Mouse (Mus musculus): Measurements from ENCODE around the gene 1700017D01Rik. TPM values are rescaled to one million over a fixed set of nuclear protein-coding genes. Genes with fewer than 3 reads are reported as not detected.
"Not testable (repeated sequence)": the region's sequence is repeated elsewhere in the genome, so short reads cannot be mapped to it uniquely, and the experiment has no call there.

1700017D01Rik gene
- polyA plus RNA-seq, 1 experiment from 2014 or later, result not detected

GRCm38 (mm10) chr19:11101880-11102279, 28.8 kb downstream of the 1700017D01Rik start:
- H3K4me1 ChIP-seq (ENCODE audit: control insufficient read depth, insufficient read depth, low read length), result no peaks in the 10 kb centered on the region
- H3K4me3 ChIP-seq (ENCODE audit: low read length), result no peak overlapping the region
- no peak overlapping the region for H3K4me2 ChIP-seq (ENCODE audit: low read depth, low read length)
- no peaks in the 10 kb centered on the region for H3K36me3 ChIP-seq (ENCODE audit: control insufficient read depth, insufficient read depth, low read length)
- WGBS, result 78% methylated on average over 1 of the region's 1 CpGs
- no peaks in the 10 kb centered on the region for H3K27me3 ChIP-seq (replicated peaks; ENCODE audit: control insufficient read depth, insufficient read depth, low read length)
- no peak for ATAC-seq
- no peaks in the 10 kb centered on the region for H3K9me3 ChIP-seq (ENCODE audit: control insufficient read depth, low read length)
- no peak overlapping the region for H3K27ac ChIP-seq (ENCODE audit: low read length)
- no peak overlapping the region for H3K9ac ChIP-seq (ENCODE audit: low read depth, low read length)

- no peak overlapping the region for H3K4me2 ChIP-seq (ENCODE audit: low read depth, low read length)
- no peak overlapping the region for H3K4me3 ChIP-seq (ENCODE audit: low read length)
- no peaks in the 10 kb centered on the region for H3K9me3 ChIP-seq (ENCODE audit: control insufficient read depth, low read length)
- no peaks in the 10 kb centered on the region for H3K36me3 ChIP-seq (ENCODE audit: control insufficient read depth, insufficient read depth, low read length)
- no peak overlapping the region for H3K27ac ChIP-seq (ENCODE audit: low read length)
- H3K27me3 ChIP-seq (replicated peaks; ENCODE audit: control insufficient read depth, insufficient read depth, low read length), result no peaks in the 10 kb centered on the region
- H3K9ac ChIP-seq (ENCODE audit: low read depth, low read length), result no peak overlapping the region
- H3K4me1 ChIP-seq (ENCODE audit: control insufficient read depth, insufficient read depth, low read length), result no peaks in the 10 kb centered on the region
- no peak for ATAC-seq
- 76% methylated on average over 3 of the region's 3 CpGs for WGBS
These were observed 32.3 kb downstream of the 1700017D01Rik start for GRCm38 (mm10) chr19:11098401-11098800.

GRCm38 (mm10) chr19:11092131-11092530, 38.5 kb downstream of the 1700017D01Rik start:
- H3K9me3 ChIP-seq (ENCODE audit: control insufficient read depth, low read length); H3K27ac ChIP-seq (ENCODE audit: low read length); H3K36me3 ChIP-seq (ENCODE audit: control insufficient read depth, insufficient read depth, low read length); H3K27me3 ChIP-seq (replicated peaks; ENCODE audit: control insufficient read depth, insufficient read depth, low read length); H3K9ac ChIP-seq (ENCODE audit: low read depth, low read length); H3K4me1 ChIP-seq (ENCODE audit: control insufficient read depth, insufficient read depth, low read length): not testable (repeated sequence)
- Histone ChIP-seq H3K4me2 (ENCODE audit: low read depth, low read length) (peak overlapping the region; percentile 67), H3K4me3 (ENCODE audit: low read length) (peak overlapping the region; percentile 44)
- ATAC-seq, result peak; percentile 77
- WGBS, result 3% methylated on average over 50 of the region's 50 CpGs

DNA sequence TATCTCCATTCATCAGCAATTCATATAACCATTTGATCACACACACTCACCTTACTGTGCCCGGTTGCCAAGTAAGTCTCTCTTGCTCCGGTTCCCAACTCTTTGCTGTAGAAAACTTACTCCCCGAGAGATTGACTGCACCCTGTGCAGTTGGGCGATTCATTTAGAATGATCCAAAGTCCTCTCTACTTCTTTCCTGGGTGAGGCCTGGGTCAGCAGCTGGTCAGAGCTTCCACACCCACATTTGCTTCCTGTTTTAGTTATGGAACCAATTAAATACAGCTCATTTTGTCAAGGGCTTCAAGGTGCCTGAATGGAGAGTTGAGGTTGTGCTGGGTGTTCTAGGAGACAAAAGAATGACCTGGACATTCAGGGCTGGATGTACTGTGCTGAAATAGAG, 49.7 kb downstream of the 1700017D01Rik start, which contains the start of gene Ms4a8a:
TSS of gene Ms4a8a (minus strand) at position 169 of the 400 bp plus-strand sequence.
- ATAC-seq, result peak; percentile 92
- WGBS, result 62% methylated on average over 4 of the region's 4 CpGs
- Histone ChIP-seq H3K4me2 (ENCODE audit: low read depth, low read length) (peak within 1 kb of the TSS; percentile 13), H3K36me3 (ENCODE audit: control insufficient read depth, insufficient read depth, low read length) (no peaks in the 10 kb centered on the region), H3K4me3 (ENCODE audit: low read length) (peak within 1 kb of the TSS; percentile 14), H3K9me3 (ENCODE audit: control insufficient read depth, low read length) (no peaks in the 10 kb centered on the region), H3K9ac (ENCODE audit: low read depth, low read length) (no peak within 1 kb of the TSS), H3K27me3 (replicated peaks; ENCODE audit: control insufficient read depth, insufficient read depth, low read length) (no peaks in the 10 kb centered on the region), H3K4me1 (ENCODE audit: control insufficient read depth, insufficient read depth, low read length) (no peaks in the 10 kb centered on the region), H3K27ac (ENCODE audit: low read length) (peak within 1 kb of the TSS; percentile 55; the same call in 1 of the 2 replicates)

DNA sequence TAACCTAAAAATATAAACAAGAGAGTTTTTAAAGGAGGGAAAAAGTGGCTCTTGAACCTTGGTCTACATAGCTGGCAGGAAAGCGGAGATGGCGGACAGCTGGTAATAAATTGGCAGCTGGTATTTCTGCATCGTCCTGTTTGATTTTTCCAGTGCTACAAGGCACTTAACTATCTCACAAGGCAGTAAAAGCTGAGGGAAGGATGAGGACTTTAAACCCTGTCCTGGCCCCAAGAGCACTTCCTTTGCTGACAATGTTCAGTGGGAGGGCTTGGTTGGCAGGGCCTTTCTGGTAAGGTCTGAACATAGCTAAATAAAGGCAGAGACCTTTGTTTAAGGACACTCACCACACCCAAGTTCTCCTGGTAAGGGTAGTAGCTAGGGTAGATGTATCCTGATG, 60.3 kb downstream of the 1700017D01Rik start:
- H3K9me3 ChIP-seq (ENCODE audit: control insufficient read depth, low read length), result no peaks in the 10 kb centered on the region
- H3K27me3 ChIP-seq (replicated peaks; ENCODE audit: control insufficient read depth, insufficient read depth, low read length), result no peaks in the 10 kb centered on the region
- H3K4me1 ChIP-seq (ENCODE audit: control insufficient read depth, insufficient read depth, low read length), result peaks cover 7% of the 10 kb centered on the region
- no peak overlapping the region for H3K4me2 ChIP-seq (ENCODE audit: low read depth, low read length)
- no peaks in the 10 kb centered on the region for H3K36me3 ChIP-seq (ENCODE audit: control insufficient read depth, insufficient read depth, low read length)
- no peak overlapping the region for H3K9ac ChIP-seq (ENCODE audit: low read depth, low read length)
- peak overlapping the region; percentile 46; the same call in 1 of the 2 replicates for H3K27ac ChIP-seq (ENCODE audit: low read length)
- no peak overlapping the region for H3K4me3 ChIP-seq (ENCODE audit: low read length)
- WGBS, result 48% methylated on average over 3 of the region's 3 CpGs
- ATAC-seq, result peak; percentile 94

GRCm38 (mm10) chr19:11065202-11065875, 65.3 kb downstream of the 1700017D01Rik start:
- peaks cover 4% of the 10 kb centered on the region; the same call in 1 of the 2 replicates for H3K4me1 ChIP-seq (ENCODE audit: control insufficient read depth, insufficient read depth, low read length)
- H3K27me3 ChIP-seq (replicated peaks; ENCODE audit: control insufficient read depth, insufficient read depth, low read length), result no peaks in the 10 kb centered on the region
- no peak overlapping the region for H3K9ac ChIP-seq (ENCODE audit: low read depth, low read length)
- 85% methylated on average over 2 of the region's 2 CpGs for whole genome bisulfite sequencing
- no peak overlapping the region for H3K27ac ChIP-seq (ENCODE audit: low read length)
- no peak for ATAC-seq
- H3K4me3 ChIP-seq (ENCODE audit: low read length), result no peak overlapping the region
- H3K9me3 ChIP-seq (ENCODE audit: control insufficient read depth, low read length), result no peaks in the 10 kb centered on the region
- H3K36me3 ChIP-seq (ENCODE audit: control insufficient read depth, insufficient read depth, low read length), result no peaks in the 10 kb centered on the region
- H3K4me2 ChIP-seq (ENCODE audit: low read depth, low read length), result no peak overlapping the region

- WGBS, result 96% methylated on average over 1 of the region's 1 CpGs
- Histone ChIP-seq H3K4me1 (ENCODE audit: control insufficient read depth, insufficient read depth, low read length) (no peaks in the 10 kb centered on the region), H3K4me2 (ENCODE audit: low read depth, low read length) (no peak overlapping the region), H3K27ac (ENCODE audit: low read length) (no peak overlapping the region), H3K9me3 (ENCODE audit: control insufficient read depth, low read length) (no peaks in the 10 kb centered on the region), H3K36me3 (ENCODE audit: control insufficient read depth, insufficient read depth, low read length) (no peaks in the 10 kb centered on the region), H3K27me3 (replicated peaks; ENCODE audit: control insufficient read depth, insufficient read depth, low read length) (no peaks in the 10 kb centered on the region), H3K9ac (ENCODE audit: low read depth, low read length) (no peak overlapping the region), H3K4me3 (ENCODE audit: low read length) (no peak overlapping the region)
- no peak for ATAC-seq
These were observed 69.8 kb downstream of the 1700017D01Rik start for GRCm38 (mm10) chr19:11060900-11061299.

GRCm38 (mm10) chr19:11059967-11060366, 70.7 kb downstream of the 1700017D01Rik start:
- Histone ChIP-seq H3K9ac (ENCODE audit: low read depth, low read length) (no peak overlapping the region), H3K27ac (ENCODE audit: low read length) (no peak overlapping the region), H3K4me1 (ENCODE audit: control insufficient read depth, insufficient read depth, low read length) (no peaks in the 10 kb centered on the region), H3K36me3 (ENCODE audit: control insufficient read depth, insufficient read depth, low read length) (no peaks in the 10 kb centered on the region), H3K4me2 (ENCODE audit: low read depth, low read length) (no peak overlapping the region), H3K4me3 (ENCODE audit: low read length) (no peak overlapping the region), H3K9me3 (ENCODE audit: control insufficient read depth, low read length) (no peaks in the 10 kb centered on the region), H3K27me3 (replicated peaks; ENCODE audit: control insufficient read depth, insufficient read depth, low read length) (no peaks in the 10 kb centered on the region)
- ATAC-seq, result no peak

DNA sequence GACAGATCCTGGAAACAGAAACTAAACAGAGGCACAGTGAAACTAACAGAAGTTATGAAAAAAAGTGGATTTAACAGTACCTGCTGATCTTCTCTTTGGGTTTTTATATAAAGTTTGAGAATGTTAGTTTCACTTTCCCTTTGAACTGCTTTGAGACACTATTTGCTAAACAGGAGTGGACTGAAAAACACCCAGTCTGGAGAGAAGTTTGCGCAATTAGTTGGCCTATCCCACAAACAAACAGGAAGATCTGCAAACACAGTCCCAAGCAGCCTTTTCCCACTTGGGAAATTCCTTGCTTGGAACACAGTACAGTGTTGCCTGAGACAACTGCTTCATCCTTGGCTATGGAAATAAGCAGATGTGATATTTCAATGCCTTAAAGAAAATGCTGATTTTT, 75.0 kb downstream of the 1700017D01Rik start:
- not testable (repeated sequence) for H3K4me1 ChIP-seq (ENCODE audit: control insufficient read depth, insufficient read depth, low read length); H3K27ac ChIP-seq (ENCODE audit: low read length); H3K27me3 ChIP-seq (replicated peaks; ENCODE audit: control insufficient read depth, insufficient read depth, low read length); H3K9ac ChIP-seq (ENCODE audit: low read depth, low read length); H3K36me3 ChIP-seq (ENCODE audit: control insufficient read depth, insufficient read depth, low read length); H3K9me3 ChIP-seq (ENCODE audit: control insufficient read depth, low read length); H3K4me3 ChIP-seq (ENCODE audit: low read length); ATAC-seq
- H3K4me2 ChIP-seq (ENCODE audit: low read depth, low read length), result 0 out of 2 replicates have a peak overlapping the region, but pooled peaks have one; percentile 9
- 83% methylated on average over 1 of the region's 1 CpGs for WGBS

GRCm38 (mm10) chr19:11053277-11053676, 77.4 kb downstream of the 1700017D01Rik start:
- WGBS, result 62% methylated on average over 3 of the region's 3 CpGs
- H3K9me3 ChIP-seq (ENCODE audit: control insufficient read depth, low read length), result no peaks in the 10 kb centered on the region
- no peak overlapping the region for H3K27ac ChIP-seq (ENCODE audit: low read length)
- peaks cover 6% of the 10 kb centered on the region; the same call in 1 of the 2 replicates for H3K4me1 ChIP-seq (ENCODE audit: control insufficient read depth, insufficient read depth, low read length)
- H3K36me3 ChIP-seq (ENCODE audit: control insufficient read depth, insufficient read depth, low read length), result no peaks in the 10 kb centered on the region
- H3K27me3 ChIP-seq (replicated peaks; ENCODE audit: control insufficient read depth, insufficient read depth, low read length), result no peaks in the 10 kb centered on the region
- H3K4me3 ChIP-seq (ENCODE audit: low read length), result no peak overlapping the region
- peak; percentile 45; the same call in 1 of the 2 replicates for ATAC-seq
- H3K4me2 ChIP-seq (ENCODE audit: low read depth, low read length), result no peak overlapping the region
- H3K9ac ChIP-seq (ENCODE audit: low read depth, low read length), result no peak overlapping the region
